Comparison of ENCODE assay signal across 20 mouse cellular contexts in the genomic region with DNA sequence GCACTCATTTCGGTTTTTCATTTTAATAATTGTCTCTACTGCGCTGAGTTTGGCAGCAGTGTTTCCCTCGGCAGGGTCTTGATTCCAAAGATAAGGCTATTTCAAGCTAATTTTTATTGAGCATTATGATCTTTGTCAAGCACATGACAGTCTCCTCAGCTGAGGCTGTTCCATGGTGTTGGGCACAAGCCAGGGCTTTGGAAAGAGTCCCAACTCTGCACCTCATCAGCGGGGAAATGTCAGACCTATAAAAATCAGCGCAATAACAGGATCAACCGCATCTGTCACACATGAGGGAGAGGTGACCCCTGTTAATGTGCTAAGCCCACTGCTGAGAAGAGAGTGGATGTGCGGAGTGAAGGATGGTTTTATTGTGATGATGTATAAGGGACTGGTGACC.
A peak's percentile ranks its signal among the peaks of the same experiment; 100 is the strongest.
DNase-seq lines count a peak whose midpoint lies in the region; ATAC-seq and TF ChIP-seq lines count a peak whose summit lies in the region.
"Had no signal": no experiment of that assay in that cellular context is flagged by ENCODE, and none has a peak within 500 bp of the region (broad histone marks: within the 10 kb centered on the region; RNA-seq: fewer than 3 reads in every experiment).

No protein-coding gene starts in this region.

- no peaks in the 10 kb centered on the region for H3K9me3 ChIP-seq in lung, embryonic 14.5 days (ENCODE audit: low read depth, low read length)

- peak; percentile 25 to 40 for DNase-seq in cerebellum, postnatal 4 days (ENCODE audit: low spot score in 2 of 2)
- no peak for DNase-seq in cerebellum, adult 11 months
- peak; percentile 70 for DNase-seq in lung, embryonic 14.5 days
- DNase-seq in lung, postnatal 36 days: no peak
- peak; percentile 33 for DNase-seq in brain, embryonic 14.5 days (ENCODE audit: low read depth)
- DNase-seq in layer of hippocampus, adult 8-10 months (ENCODE audit: low spot score in 2 of 2): peak; percentile 13 to 55
- no peak for DNase-seq in thymus, postnatal 4 days
- DNase-seq: adrenal gland, postnatal 36 days; forebrain, postnatal 0 days; gastrocnemius, adult 2 months; heart, adult 2 months; kidney, adult 9 months; kidney, postnatal 4 days; midbrain, embryonic 14.5 days; right cerebral cortex, postnatal 25 days had no signal

- H3K9ac ChIP-seq in lung, embryonic 14.5 days: no peak overlapping the region
- H3K9ac ChIP-seq: forebrain, postnatal 0 days had no signal

- 42% methylated on average over 7 of the region's 7 CpGs for WGBS in lung, embryonic 14.5 days

- ATAC-seq in lung, embryonic 14.5 days (ENCODE audit: insufficient read depth): peak; percentile 38; the same call in 1 of the 2 replicates
- ATAC-seq: forebrain, postnatal 0 days; inflammation-experienced regulatory T-cells, adult 6 months had no signal

- H3K27ac ChIP-seq in lung, embryonic 14.5 days (ENCODE audit: low read depth): no peak overlapping the region
- H3K27ac ChIP-seq: embryonic facial prominence, embryonic 10.5 days; gastrocnemius, adult 2 months; heart, adult 2 months had no signal

- H3K4me3 ChIP-seq in lung, embryonic 14.5 days (ENCODE audit: low read depth, low read length): no peak overlapping the region
- H3K4me3 ChIP-seq: embryonic facial prominence, embryonic 10.5 days; erythroblast, embryonic 14.5 days; gastrocnemius, adult 2 months; heart, adult 2 months had no signal

- TF ChIP-seq POLR2A in brain, embryonic 14.5 days (IDR thresholded peaks at IDR 0.05; ENCODE audit: borderline replicate concordance, extremely low read depth, insufficient read depth, insufficient read length, poor library complexity, severe bottlenecking): no peak

- H3K4me2 ChIP-seq in lung, embryonic 14.5 days: no peak overlapping the region
- H3K4me2 ChIP-seq: liver, embryonic 11.5 days had no signal

- no peaks in the 10 kb centered on the region for H3K27me3 ChIP-seq in lung, embryonic 14.5 days (ENCODE audit: insufficient read depth, low read length)

- H3K36me3 ChIP-seq in lung, embryonic 14.5 days (ENCODE audit: insufficient read depth): no peaks in the 10 kb centered on the region
- H3K36me3 ChIP-seq: embryonic facial prominence, embryonic 10.5 days; G1E had no signal

- TF ChIP-seq CTCF in lung, embryonic 14.5 days (IDR thresholded peaks at IDR 0.05; ENCODE audit: low read depth): no peak
- no peak for TF ChIP-seq CTCF in brain, embryonic 14.5 days (IDR thresholded peaks at IDR 0.05; ENCODE audit: borderline replicate concordance, extremely low read depth, insufficient read depth, insufficient read length)

- H3K4me1 ChIP-seq in lung, embryonic 14.5 days (ENCODE audit: insufficient read depth): no peaks in the 10 kb centered on the region
- H3K4me1 ChIP-seq: embryonic facial prominence, embryonic 10.5 days had no signal

Comparison
In these comparisons a context has a peak if more than half of its experiments do, and no peak if none do; other contexts are left out.
1. DNase-seq: peak in cerebellum, postnatal 4 days (2 of 2), lung, embryonic 14.5 days (single experiment), brain, embryonic 14.5 days (single experiment) and layer of hippocampus, adult 8-10 months (2 of 2); none in cerebellum, adult 11 months (single experiment), lung, postnatal 36 days (single experiment) and thymus, postnatal 4 days (single experiment).